ENCODE assay signal across 8 mouse cellular contexts in genomic region chr12:65172021-65172951, GRCm38 (mm10). TPM values are rescaled to one million over a fixed set of nuclear protein-coding genes. Genes with fewer than 3 reads are reported as not detected.
DNase-seq lines count a peak whose midpoint lies in the region; ATAC-seq and TF ChIP-seq lines count a peak whose summit lies in the region.

Mis18bp1 (minus strand) TSS chr12:65172604.

- WGBS in embryonic facial prominence, embryonic 13.5 days = under 1% methylated on average over 70 of the region's 70 CpGs
- WGBS in kidney, adult 2 months = under 1% methylated on average over 70 of the region's 70 CpGs
- WGBS in limb, embryonic 12.5 days = under 1% methylated on average over 70 of the region's 70 CpGs
- WGBS in midbrain, embryonic 15.5 days = under 1% methylated on average over 70 of the region's 70 CpGs
- WGBS in spleen, adult 2 months = under 1% methylated on average over 70 of the region's 70 CpGs

- H3K27me3 ChIP-seq in embryonic facial prominence, embryonic 13.5 days = no peaks in the 10 kb centered on the region
- H3K27me3 ChIP-seq in kidney, adult 2 months (replicated peaks; ENCODE audit: control insufficient read depth, insufficient read depth, low read length) = no peaks in the 10 kb centered on the region
- no peaks in the 10 kb centered on the region for H3K27me3 ChIP-seq in limb, embryonic 12.5 days
- no peaks in the 10 kb centered on the region for H3K27me3 ChIP-seq in midbrain, embryonic 15.5 days (replicated peaks)
- H3K27me3 ChIP-seq in spleen, adult 2 months (ENCODE audit: control insufficient read depth, insufficient read depth, low read length) = no peaks in the 10 kb centered on the region

- H3K27ac ChIP-seq in embryonic facial prominence, embryonic 13.5 days = peak within 1 kb of the TSS; percentile 93
- H3K27ac ChIP-seq in kidney, adult 2 months (ENCODE audit: insufficient read depth, low read depth, low read length) = peak within 1 kb of the TSS; percentile 86
- H3K27ac ChIP-seq in limb, embryonic 12.5 days = peak within 1 kb of the TSS; percentile 93
- peak within 1 kb of the TSS; percentile 94 for H3K27ac ChIP-seq in midbrain, embryonic 15.5 days
- peak within 1 kb of the TSS; percentile 87 for H3K27ac ChIP-seq in spleen, adult 2 months (ENCODE audit: insufficient read depth, low read length)

- peak; percentile 99 for DNase-seq in 3134 (ENCODE audit: extremely low read depth, insufficient read length, low spot score)
- peak; percentile 93 to 95 for DNase-seq in adrenal gland, postnatal 36 days
- DNase-seq in heart, adult 18-20 months = peak; percentile 97 to 98
- peak; percentile 97 for DNase-seq in kidney, adult 2 months
- DNase-seq in spleen, adult 2 months (ENCODE audit: low read depth in 1 of 2, low spot score in 2 of 2) = peak; percentile 95 to 96

- peak within 1 kb of the TSS; percentile 61 for H3K4me2 ChIP-seq in embryonic facial prominence, embryonic 13.5 days
- H3K4me2 ChIP-seq in limb, embryonic 12.5 days = peak within 1 kb of the TSS; percentile 58
- peak within 1 kb of the TSS; percentile 73 for H3K4me2 ChIP-seq in midbrain, embryonic 15.5 days

- peak within 1 kb of the TSS; percentile 84 for H3K9ac ChIP-seq in embryonic facial prominence, embryonic 13.5 days
- peak within 1 kb of the TSS; percentile 81 for H3K9ac ChIP-seq in limb, embryonic 12.5 days (replicated peaks)
- H3K9ac ChIP-seq in midbrain, embryonic 15.5 days = peak within 1 kb of the TSS; percentile 58

- TF ChIP-seq POLR2A in kidney, adult 2 months (IDR thresholded peaks at IDR 0.05; ENCODE audit: low read depth, low read length) = no peak
- TF ChIP-seq POLR2A in spleen, adult 2 months (IDR thresholded peaks at IDR 0.05; ENCODE audit: low read depth, low read length) = no peak

- no peaks in the 10 kb centered on the region for H3K9me3 ChIP-seq in embryonic facial prominence, embryonic 13.5 days
- no peaks in the 10 kb centered on the region; the same call in 1 of the 2 replicates for H3K9me3 ChIP-seq in limb, embryonic 12.5 days
- H3K9me3 ChIP-seq in midbrain, embryonic 15.5 days = no peaks in the 10 kb centered on the region

- H3K4me1 ChIP-seq in embryonic facial prominence, embryonic 13.5 days = peaks cover 14% of the 10 kb centered on the region
- no peaks in the 10 kb centered on the region for H3K4me1 ChIP-seq in kidney, adult 2 months (ENCODE audit: control insufficient read depth, insufficient read depth, low read length)
- peaks cover 12% of the 10 kb centered on the region for H3K4me1 ChIP-seq in limb, embryonic 12.5 days (replicated peaks)
- H3K4me1 ChIP-seq in midbrain, embryonic 15.5 days = 0 out of 2 replicates have a peak, but pooled peaks cover 7% of the 10 kb centered on the region
- 0 out of 2 replicates have a peak, but pooled peaks cover 3% of the 10 kb centered on the region for H3K4me1 ChIP-seq in spleen, adult 2 months (ENCODE audit: control insufficient read depth, insufficient read depth, insufficient read length)

- peak within 1 kb of the TSS; percentile 85 for H3K4me3 ChIP-seq in embryonic facial prominence, embryonic 13.5 days
- peak within 1 kb of the TSS; percentile 89 for H3K4me3 ChIP-seq in kidney, adult 2 months (ENCODE audit: insufficient read depth, low read depth, low read length)
- peak within 1 kb of the TSS; percentile 78 for H3K4me3 ChIP-seq in limb, embryonic 12.5 days (replicated peaks)
- H3K4me3 ChIP-seq in midbrain, embryonic 15.5 days = peak within 1 kb of the TSS; percentile 65
- H3K4me3 ChIP-seq in spleen, adult 2 months (ENCODE audit: extremely low read depth, insufficient read depth, insufficient read length) = peak within 1 kb of the TSS; percentile 97

- peak; percentile 99 for ATAC-seq in embryonic facial prominence, embryonic 13.5 days (ENCODE audit: insufficient number of reproducible peaks, insufficient read depth, low FRiP score, low TSS enrichment, low read depth)
- peak; percentile 98 for ATAC-seq in limb, embryonic 12.5 days (ENCODE audit: insufficient number of reproducible peaks, insufficient read depth, low FRiP score, low TSS enrichment, low read depth)
- ATAC-seq in midbrain, embryonic 15.5 days (replicated peaks) = peak; percentile 100

- no peak for TF ChIP-seq CTCF in kidney, adult 2 months (conservative IDR thresholded peaks at IDR 0.05; ENCODE audit: insufficient read depth, insufficient read length, low read depth, low read length)
- TF ChIP-seq CTCF in spleen, adult 2 months (IDR thresholded peaks at IDR 0.05; ENCODE audit: extremely low read depth, insufficient read depth, insufficient read length, insufficient replicate concordance) = no peak

- H3K36me3 ChIP-seq in embryonic facial prominence, embryonic 13.5 days = peaks cover 7% of the 10 kb centered on the region
- H3K36me3 ChIP-seq in kidney, adult 2 months (ENCODE audit: control insufficient read depth, insufficient read depth, low read length) = no peaks in the 10 kb centered on the region
- peaks cover 3% of the 10 kb centered on the region; the same call in 1 of the 2 replicates for H3K36me3 ChIP-seq in limb, embryonic 12.5 days
- H3K36me3 ChIP-seq in midbrain, embryonic 15.5 days (replicated peaks) = no peaks in the 10 kb centered on the region
- H3K36me3 ChIP-seq in spleen, adult 2 months (ENCODE audit: control insufficient read depth, insufficient read depth, low read length) = no peaks in the 10 kb centered on the region

RNA-seq across cellular contexts. Expression of gene Mis18bp1, which starts in this region (rescaled TPM):
- total RNA-seq in adrenal gland, postnatal 36 days (2021) = 1 to 10 TPM; 1.8 to 2.0 TPM
- polyA plus RNA-seq in embryonic facial prominence, embryonic 13.5 days (2015; fragmentation: Nextera tagmentation; extraction: Ambion mirVana) = 69.1 and 71.8 TPM in 2 replicates
- under 1 TPM; 0.12 to 0.49 TPM for total RNA-seq in heart, adult 18-20 months (2021)
- 0.03 TPM in 1 of 2 replicates, not detected in the other for polyA plus RNA-seq in kidney, adult 2 months (2012; rRNA removed)
- polyA plus RNA-seq in limb, embryonic 12.5 days (2016; fragmentation: Nextera tagmentation; extraction: Ambion mirVana) = 76.4 and 83.9 TPM in 2 replicates
- 8.2 and 9.1 TPM in 2 replicates for polyA plus RNA-seq in midbrain, embryonic 15.5 days (2015; fragmentation: Nextera tagmentation; extraction: Ambion mirVana)
- polyA plus RNA-seq in spleen, adult 2 months (2012; rRNA removed) = 0.22 and 0.37 TPM in 2 replicates

Comparison
In these comparisons a context has a peak if more than half of its experiments do, and no peak if none do; other contexts are left out.
1. Peak in every context shown above with its lines: DNase-seq, ATAC-seq, H3K4me3 ChIP-seq and H3K27ac ChIP-seq.
2. Peak in DNase-seq in heart, adult 18-20 months; RNA of the gene not detected or under 1 TPM.
3. Peak in DNase-seq, H3K4me3 ChIP-seq and H3K27ac ChIP-seq in kidney, adult 2 months; RNA of the gene not detected or under 1 TPM.
4. Peak in DNase-seq, H3K4me3 ChIP-seq and H3K27ac ChIP-seq in spleen, adult 2 months; RNA of the gene not detected or under 1 TPM.